Mouse (Mus musculus) hindbrain, embryonic 14.5 days (tissue): ENCODE measurements around the gene Armc7. TPM values are rescaled to one million over a fixed set of nuclear protein-coding genes. Genes with fewer than 3 reads are reported as not detected.
"Not testable (repeated sequence)": the region's sequence is repeated elsewhere in the genome, so short reads cannot be mapped to it uniquely, and the experiment has no call there.

Source experiments
- ATAC-seq: fragments of 200-750 bp; cut with Nextera tagmentation; 2 replicates; pipeline ENCODE4 v1.8.0; 2017; ENCODE audit warnings: moderate number of reproducible peaks, mild to moderate bottlenecking, moderate TSS enrichment, moderate library complexity; ENCODE audit not compliant: low FRiP score
- DNase-seq: peaks from one replicate; pipeline ENCODE4 v3.0.0-alpha.2; 2015; ENCODE audit warnings: low spot score
- H3K27ac ChIP-seq: fragments of 300-500 bp; sonication (generic); 2 replicates; pipeline ENCODE4 v1.5.1; 2014; ENCODE audit warnings: mild to moderate bottlenecking, moderate library complexity
- H3K27me3 ChIP-seq: fragments of 300-500 bp; sonication (generic); 2 replicates; pipeline ENCODE4 v1.6.1; 2014; ENCODE audit warnings: mild to moderate bottlenecking, low read length, mixed read lengths; ENCODE audit not compliant: control insufficient read depth, insufficient read depth
- H3K36me3 ChIP-seq: fragments of 300-500 bp; sonication (generic); replicated peaks from 2 replicates; pipeline ENCODE4 v1.6.1; 2014; ENCODE audit not compliant: control insufficient read depth, insufficient read depth
- H3K4me1 ChIP-seq: fragments of 300-500 bp; sonication (generic); replicated peaks from 2 replicates; pipeline ENCODE4 v1.6.1; 2014; ENCODE audit warnings: antibody characterized with exemption, low read length, mixed read lengths; ENCODE audit not compliant: control insufficient read depth, insufficient read depth
- H3K4me2 ChIP-seq: fragments of 300-500 bp; sonication (generic); replicated peaks from 2 replicates; pipeline ENCODE4 v1.6.1; 2014; ENCODE audit warnings: mild to moderate bottlenecking, moderate library complexity
- H3K4me3 ChIP-seq: fragments of 300-500 bp; sonication (generic); replicated peaks from 2 replicates; pipeline ENCODE4 v1.5.1; 2014; ENCODE audit warnings: mild to moderate bottlenecking, low read length
- H3K9ac ChIP-seq: fragments of 300-500 bp; sonication (generic); 2 replicates; pipeline ENCODE4 v1.6.1; 2014
- H3K9me3 ChIP-seq: fragments of 300-500 bp; sonication (generic); 2 replicates; pipeline ENCODE4 v1.6.1; 2016; ENCODE audit warnings: low read length; ENCODE audit not compliant: control insufficient read depth
- WGBS: fragments of 180-500 bp; shearing (Covaris S2); extraction: QIAGEN DNeasy Blood & Tissue Kit; methylation state at CpG from one replicate; pipeline ENCODE4 v1.1.7; 2014; 5-methylcytosine and 5-hydroxymethylcytosine counted together
- polyA plus RNA-seq: library from polyadenylated mRNA; unstranded; fragments of >200 nt; fragmentation: Nextera tagmentation; extraction: Ambion mirVana; gene quantifications from 2 replicates; pipeline ENCODE4 v1.2.1, GENCODE M21; 2014

Gene Armc7
- polyA plus RNA-seq, 1 experiment from 2014 or later: 14.2 TPM

DNA sequence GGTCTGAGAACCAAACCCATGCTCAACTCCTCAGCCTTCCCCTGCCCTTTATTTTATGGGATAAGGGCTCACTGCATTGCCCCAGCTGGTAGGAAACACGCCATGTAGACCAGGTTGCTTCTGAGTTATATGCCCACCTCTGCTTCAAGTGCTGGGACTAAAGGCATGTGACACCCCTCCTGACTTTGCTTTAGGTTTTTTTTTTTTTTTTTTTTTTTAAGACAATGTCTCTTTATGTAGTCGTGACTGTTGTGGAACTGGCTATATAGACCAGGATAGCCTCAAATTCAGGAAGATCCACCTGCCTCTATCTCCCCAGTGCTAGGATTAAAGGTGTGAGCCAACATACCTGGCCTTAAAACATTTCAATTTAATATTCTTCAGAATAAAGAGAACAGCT, 47.2 kb downstream of the Armc7 start:
- WGBS: 81% methylated on average over 2 of the region's 2 CpGs
- Histone ChIP-seq H3K4me1 (no peaks in the 10 kb centered on the region), H3K27me3 (no peaks in the 10 kb centered on the region), H3K36me3 (peaks cover 62% of the 10 kb centered on the region), H3K9me3 (no peaks in the 10 kb centered on the region), H3K4me3 (no peak overlapping the region), H3K4me2 (no peak overlapping the region), H3K9ac (no peak overlapping the region), H3K27ac (no peak overlapping the region)
- DNase-seq (no peak), ATAC-seq (no peak)

DNA sequence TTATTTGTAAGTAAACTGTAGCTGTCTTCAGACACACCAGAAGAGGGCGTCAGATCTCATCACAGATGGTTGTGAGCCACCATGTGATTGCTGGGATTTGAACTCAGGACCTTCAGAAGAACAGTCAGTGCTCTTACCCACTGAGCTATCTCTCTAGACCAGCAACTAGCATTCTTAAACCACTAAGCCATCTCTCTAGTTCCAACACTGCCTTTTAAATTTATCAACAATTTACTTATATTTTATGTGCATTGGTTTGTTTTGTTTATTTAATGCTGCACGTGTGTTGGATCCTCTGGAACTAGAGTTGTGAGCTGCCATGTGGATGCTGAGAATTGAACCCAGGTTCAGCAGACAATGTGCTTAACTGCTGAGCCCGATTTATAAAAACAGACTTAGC, 51.0 kb downstream of the Armc7 start:
- H3K36me3 ChIP-seq: peaks cover 87% of the 10 kb centered on the region
- whole genome bisulfite sequencing: 84% methylated on average over 3 of the region's 3 CpGs
- not testable (repeated sequence) for ATAC-seq

DNA sequence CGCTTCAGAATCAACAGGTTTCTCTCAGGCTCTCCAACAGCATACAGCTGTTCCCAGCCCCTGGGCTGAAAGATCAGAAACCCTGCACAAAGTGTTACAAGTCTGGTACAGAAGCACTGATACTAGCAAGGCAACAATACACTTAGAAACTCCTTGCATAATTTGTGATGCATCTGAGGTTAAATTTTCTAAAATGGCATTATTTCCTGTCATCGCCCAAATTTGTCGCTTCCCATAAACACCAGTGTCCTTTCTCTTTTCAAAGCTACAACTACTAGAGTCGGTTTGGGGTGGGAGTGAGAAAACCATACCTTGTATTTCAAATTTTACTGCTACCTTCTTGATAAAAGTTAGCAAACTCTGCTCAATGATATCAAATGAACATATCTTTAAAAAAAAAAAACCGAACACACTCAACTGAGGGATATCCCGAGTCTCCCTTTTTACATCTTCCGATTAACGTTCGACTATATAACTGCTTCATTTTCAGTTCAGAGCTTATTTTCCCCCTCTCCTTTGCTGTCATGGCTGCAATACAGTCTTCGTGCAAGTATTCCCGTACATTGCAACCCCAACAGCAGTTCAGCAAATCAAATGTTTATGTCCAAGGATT, 59.4 kb downstream of the Armc7 start:
- DNase-seq: no peak
- no peak for ATAC-seq

More for the DNA sequence above, 51.0 kb downstream of the Armc7 start:
- not testable (repeated sequence) for H3K4me2 ChIP-seq, H3K9ac ChIP-seq, H3K27me3 ChIP-seq, H3K4me3 ChIP-seq, H3K27ac ChIP-seq, H3K4me1 ChIP-seq, DNase-seq, H3K9me3 ChIP-seq

DNA sequence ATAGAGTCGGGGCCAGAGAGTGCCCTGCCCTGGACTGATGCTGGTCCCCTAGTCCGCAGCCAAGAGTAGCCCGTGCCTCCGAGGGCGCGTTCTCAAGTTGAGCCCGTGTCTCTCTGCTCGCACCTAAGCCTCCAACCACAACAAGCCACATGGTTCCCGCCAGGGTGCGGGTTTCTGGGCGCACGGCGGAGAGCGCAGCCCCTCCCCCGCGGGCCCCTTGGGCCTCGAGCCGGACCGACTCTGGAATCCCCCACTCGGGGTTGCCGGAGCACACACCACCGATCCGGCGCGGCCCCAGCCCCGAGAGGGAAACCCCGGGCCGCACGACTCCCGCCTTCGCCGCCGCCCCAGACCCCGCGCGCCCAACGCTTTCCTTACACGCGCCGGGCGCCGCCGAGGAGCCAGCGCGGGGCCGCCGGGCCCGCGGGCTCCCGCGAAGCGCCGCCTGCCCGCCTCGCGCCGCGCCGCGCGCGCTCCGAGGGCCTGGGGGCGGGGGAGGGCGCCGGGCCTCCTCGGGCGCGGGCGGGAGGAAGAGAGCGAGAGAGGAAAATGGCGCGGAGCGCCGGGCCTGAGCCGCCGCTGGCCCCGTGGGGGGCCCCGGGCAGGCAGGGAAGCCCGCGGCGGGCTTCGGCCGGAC, 60.1 kb downstream of the Armc7 start:
- under 1% methylated on average over 77 of the region's 84 CpGs for WGBS
- Histone ChIP-seq H3K4me1 (peaks cover 12% of the 10 kb centered on the region; the same call in 1 of the 2 replicates), H3K27me3 (no peaks in the 10 kb centered on the region), H3K4me2 (peak overlapping the region; percentile 68), H3K9me3 (no peaks in the 10 kb centered on the region), H3K4me3 (peak overlapping the region; percentile 95), H3K9ac (peak overlapping the region; percentile 85), H3K27ac (peak overlapping the region; percentile 99), H3K36me3 (peaks cover 33% of the 10 kb centered on the region)
- ATAC-seq (peak; percentile 84), DNase-seq (peak; percentile 74)

More for the DNA sequence above, 59.4 kb downstream of the Armc7 start:
- Histone ChIP-seq H3K9me3 (no peaks in the 10 kb centered on the region), H3K27me3 (no peaks in the 10 kb centered on the region), H3K36me3 (peaks cover 39% of the 10 kb centered on the region), H3K9ac (peak overlapping the region; percentile 85), H3K4me2 (peak overlapping the region; percentile 68), H3K4me3 (peak overlapping the region; percentile 95), H3K4me1 (peaks cover 12% of the 10 kb centered on the region; the same call in 1 of the 2 replicates), H3K27ac (peak overlapping the region; percentile 99)
- WGBS: 8% methylated on average over 11 of the region's 11 CpGs

DNA sequence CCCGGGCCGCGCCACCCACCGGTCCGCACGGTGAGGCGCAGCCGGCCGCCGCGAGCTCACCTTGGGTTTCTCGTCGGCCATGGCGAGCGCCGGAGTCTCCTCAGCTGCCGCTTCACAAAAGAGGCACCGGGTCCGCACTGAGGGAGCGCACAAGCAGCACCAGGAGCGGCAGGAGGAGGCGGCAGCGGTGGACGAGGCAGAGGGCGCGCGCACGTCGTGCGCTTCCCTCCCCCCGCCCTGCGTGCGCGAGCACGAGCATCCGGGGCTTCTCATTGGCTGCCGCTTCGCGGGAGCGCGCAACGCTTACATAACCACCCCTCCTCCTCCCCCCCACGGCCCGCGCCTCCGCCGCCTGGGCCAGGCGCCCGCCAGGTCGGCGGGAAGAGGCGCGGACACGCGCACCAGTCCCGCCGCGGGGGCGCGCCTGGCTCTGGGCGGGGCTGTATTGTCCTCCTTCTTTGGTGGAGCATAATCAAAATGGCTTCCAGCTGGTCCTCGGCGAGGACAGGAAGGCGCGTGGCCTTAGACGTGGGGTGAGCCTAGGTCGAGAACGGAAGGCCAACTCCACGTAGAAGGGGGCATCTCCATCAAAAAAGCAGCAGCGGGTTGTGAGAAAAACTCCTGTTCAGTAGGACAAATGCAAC, 60.7 kb downstream of the Armc7 start, which contains the start of gene Sumo2:
Gene Sumo2 (minus strand): TSS at position 239 of the 644 bp plus-strand sequence.
- DNase-seq: peak; percentile 98
- Histone ChIP-seq H3K9me3 (no peaks in the 10 kb centered on the region), H3K4me1 (peaks cover 12% of the 10 kb centered on the region; the same call in 1 of the 2 replicates), H3K4me2 (peak within 1 kb of the TSS; percentile 68), H3K36me3 (peaks cover 31% of the 10 kb centered on the region), H3K27ac (peak within 1 kb of the TSS; percentile 99), H3K9ac (peak within 1 kb of the TSS; percentile 85), H3K27me3 (no peaks in the 10 kb centered on the region), H3K4me3 (peak within 1 kb of the TSS; percentile 95)
- ATAC-seq: peak; percentile 90
- under 1% methylated on average over 37 of the region's 70 CpGs for WGBS

DNA sequence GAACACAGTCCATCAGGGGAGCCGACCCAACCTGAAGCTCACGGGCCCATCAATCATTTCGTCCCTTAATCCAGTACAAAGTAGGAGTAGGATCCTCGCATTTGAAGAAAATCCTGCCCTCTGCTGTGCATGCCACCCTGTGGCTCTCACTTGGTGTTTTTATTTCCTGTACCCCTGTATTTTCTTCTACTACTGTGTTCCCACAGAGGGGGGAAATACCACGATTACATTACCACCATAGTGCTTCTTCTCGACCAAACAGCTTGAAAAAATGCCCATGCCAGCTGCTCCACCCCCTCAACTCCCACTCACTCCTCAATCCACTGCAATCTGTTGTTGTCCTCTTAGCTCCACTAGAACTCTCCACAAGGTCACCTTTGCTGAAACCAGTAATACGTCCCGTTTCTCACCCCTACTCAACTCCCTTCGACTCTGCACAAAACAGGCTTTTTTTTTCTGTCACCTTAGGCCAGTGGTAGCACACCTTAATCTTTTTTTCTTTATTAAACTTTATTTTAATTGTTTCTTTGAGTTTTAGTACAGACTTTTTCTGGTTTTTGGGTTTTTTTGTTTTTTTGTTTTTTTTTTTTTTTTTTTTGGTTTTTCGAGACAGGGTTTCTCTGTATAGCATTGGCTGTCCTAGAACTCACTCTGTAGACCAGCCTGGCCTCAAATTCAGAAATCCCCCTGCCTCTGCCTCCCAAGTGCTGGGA, 61.5 kb downstream of the Armc7 start:
- DNase-seq: no peak
- WGBS: 80% methylated on average over 10 of the region's 10 CpGs
- Histone ChIP-seq H3K36me3 (peaks cover 22% of the 10 kb centered on the region), H3K9me3 (no peaks in the 10 kb centered on the region), H3K4me3 (peak overlapping the region; percentile 95), H3K27ac (peak overlapping the region; percentile 99), H3K4me1 (peaks cover 12% of the 10 kb centered on the region; the same call in 1 of the 2 replicates), H3K27me3 (no peaks in the 10 kb centered on the region), H3K9ac (no peak overlapping the region), H3K4me2 (peak overlapping the region; percentile 43)
- no peak for ATAC-seq

DNA sequence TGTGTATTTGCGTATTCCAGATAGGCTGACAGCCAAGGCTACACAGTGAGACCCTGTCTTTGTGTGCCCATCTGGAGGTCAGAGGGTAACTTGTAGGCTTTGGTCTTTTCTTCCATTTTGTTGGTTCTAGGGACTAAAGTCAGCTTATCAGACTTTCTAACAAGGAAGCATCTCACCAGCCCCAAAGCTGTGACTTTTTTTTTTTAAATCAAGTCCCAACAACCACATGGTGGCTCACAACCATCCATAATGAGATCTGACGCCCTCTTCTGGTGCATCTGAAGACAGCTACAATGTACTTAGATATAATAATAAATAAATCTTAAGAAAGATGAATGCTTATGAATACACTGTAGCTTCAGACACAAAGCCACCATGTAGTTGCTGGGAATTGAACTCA, 62.6 kb downstream of the Armc7 start:
- Histone ChIP-seq H3K4me2 (no peak overlapping the region), H3K4me3 (no peak overlapping the region), H3K27me3 (no peaks in the 10 kb centered on the region), H3K9me3 (no peaks in the 10 kb centered on the region), H3K9ac (no peak overlapping the region), H3K4me1 (peaks cover 12% of the 10 kb centered on the region; the same call in 1 of the 2 replicates), H3K36me3 (peaks cover 12% of the 10 kb centered on the region), H3K27ac (no peak overlapping the region)
- WGBS: 64% methylated on average over 2 of the region's 2 CpGs
- no peak for ATAC-seq
- no peak for DNase-seq
